Mouse (Mus musculus) brown adipose tissue, adult 24 weeks (tissue): Measurements from ENCODE around the gene Lypd6b. TPM values are rescaled to one million over a fixed set of nuclear protein-coding genes. Genes with fewer than 3 reads are reported as not detected.

Experiments
- H3K27ac ChIP-seq: fragments of 200-500 bp; replicated peaks from 2 replicates; pipeline ENCODE4 v1.5.1; 2012; ENCODE audit warnings: low read depth, mild to moderate bottlenecking, low read length
- H3K4me1 ChIP-seq: fragments of 200-500 bp; 2 replicates; pipeline ENCODE4 v1.6.1; 2012; ENCODE audit warnings: low read length, mixed read lengths; ENCODE audit not compliant: control insufficient read depth, insufficient read depth, insufficient read length
- H3K4me3 ChIP-seq: fragments of 200-500 bp; 2 replicates; pipeline ENCODE4 v1.5.1; 2012; ENCODE audit warnings: low read depth, mild to moderate bottlenecking, low read length, moderate library complexity; ENCODE audit not compliant: insufficient read depth
- polyA plus RNA-seq: library from polyadenylated mRNA; stranded (reverse); fragments of >200 nt; gene quantifications from 2 replicates; pipeline ENCODE4 v1.2.4, GENCODE M21; 2012; ENCODE audit not compliant: missing spikeins, insufficient read depth, insufficient read length

Lypd6b gene
- polyA plus RNA-seq, 1 experiment, result not detected

DNA sequence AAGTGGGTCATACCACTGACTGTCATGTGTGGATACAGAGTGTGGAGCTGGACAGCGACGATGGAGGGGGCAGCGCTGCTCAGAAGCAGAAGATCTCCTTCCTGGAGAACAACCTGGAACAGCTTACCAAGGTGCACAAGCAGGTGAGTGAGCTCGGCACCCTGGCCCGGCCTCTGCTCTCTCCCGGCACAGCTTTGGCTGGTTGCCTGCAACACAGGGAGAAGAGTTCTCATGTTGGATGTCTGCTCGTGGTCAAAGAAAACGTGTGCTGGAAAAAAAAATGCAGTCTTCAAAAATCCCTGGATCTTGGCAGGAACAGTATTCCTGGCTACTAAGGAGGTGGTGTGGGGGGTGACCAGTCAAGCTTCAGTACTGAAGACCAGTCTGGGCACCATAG, 35.3 kb upstream of the Lypd6b start:
- Histone ChIP-seq H3K27ac (no peak overlapping the region), H3K4me3 (no peak overlapping the region), H3K4me1 (no peaks in the 10 kb centered on the region)

DNA sequence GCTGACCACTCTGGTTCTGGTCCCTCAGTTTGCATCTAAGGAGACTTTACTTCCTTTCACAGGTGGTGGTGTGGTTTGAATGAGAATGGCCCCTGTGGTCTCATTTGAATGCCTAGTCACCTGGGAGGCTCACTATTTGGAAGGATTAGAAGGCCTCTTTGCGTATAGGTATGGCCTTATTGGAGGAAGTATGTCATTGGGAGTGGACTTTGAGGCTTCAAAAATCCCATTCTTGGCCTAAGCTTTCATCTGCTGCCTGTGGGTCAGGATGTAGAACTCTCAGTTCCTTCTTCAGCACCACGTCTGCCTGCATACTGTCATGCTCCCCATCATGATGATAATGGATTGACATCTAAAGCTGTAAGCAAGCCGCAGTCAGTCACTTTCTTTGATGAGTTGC, 34.4 kb upstream of the Lypd6b start:
- Histone ChIP-seq H3K4me1 (no peaks in the 10 kb centered on the region), H3K27ac (no peak overlapping the region), H3K4me3 (no peak overlapping the region)

DNA sequence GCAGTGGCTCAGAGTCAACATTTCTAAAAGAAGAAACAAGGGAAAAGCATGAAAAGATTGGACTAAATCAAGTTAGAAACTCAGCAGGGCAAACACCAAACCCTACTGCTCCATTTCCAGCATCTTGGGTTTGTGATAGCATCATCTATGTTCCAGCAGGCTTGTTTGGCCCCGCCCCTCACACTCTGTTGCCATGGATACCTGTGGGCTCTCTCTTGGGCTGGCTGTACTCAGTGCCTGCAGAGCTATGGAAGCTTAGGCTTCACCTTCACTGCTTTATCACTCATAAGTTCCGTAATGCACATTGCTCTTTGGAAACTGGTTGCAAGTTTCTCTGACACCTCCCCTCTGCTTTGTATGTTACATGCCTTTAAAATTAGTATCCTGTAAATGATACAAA, 32.4 kb upstream of the Lypd6b start:
- Histone ChIP-seq H3K27ac (no peak overlapping the region), H3K4me1 (no peaks in the 10 kb centered on the region), H3K4me3 (no peak overlapping the region)

DNA sequence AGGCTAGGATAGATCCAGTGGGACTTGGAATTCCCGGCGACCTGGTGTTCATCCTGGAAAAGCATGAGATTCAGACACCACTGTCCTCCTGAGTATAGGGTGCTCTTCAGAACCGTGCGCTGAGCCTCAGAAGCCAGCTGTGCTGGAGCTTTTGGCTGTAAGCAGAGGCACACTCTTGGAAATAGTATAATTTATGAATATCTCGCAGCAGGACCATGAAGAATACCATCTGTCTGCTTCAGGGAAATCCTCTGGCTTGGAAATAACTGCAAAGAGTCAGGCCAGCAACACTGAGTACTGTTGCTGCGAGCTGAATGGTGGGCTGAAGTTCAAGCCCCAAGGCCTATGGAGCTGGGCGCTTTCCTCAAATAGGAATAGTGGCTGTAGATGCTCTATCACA, 29.9 kb upstream of the Lypd6b start:
- no peak overlapping the region for H3K4me3 ChIP-seq
- H3K4me1 ChIP-seq, result no peaks in the 10 kb centered on the region
- H3K27ac ChIP-seq, result no peak overlapping the region

DNA sequence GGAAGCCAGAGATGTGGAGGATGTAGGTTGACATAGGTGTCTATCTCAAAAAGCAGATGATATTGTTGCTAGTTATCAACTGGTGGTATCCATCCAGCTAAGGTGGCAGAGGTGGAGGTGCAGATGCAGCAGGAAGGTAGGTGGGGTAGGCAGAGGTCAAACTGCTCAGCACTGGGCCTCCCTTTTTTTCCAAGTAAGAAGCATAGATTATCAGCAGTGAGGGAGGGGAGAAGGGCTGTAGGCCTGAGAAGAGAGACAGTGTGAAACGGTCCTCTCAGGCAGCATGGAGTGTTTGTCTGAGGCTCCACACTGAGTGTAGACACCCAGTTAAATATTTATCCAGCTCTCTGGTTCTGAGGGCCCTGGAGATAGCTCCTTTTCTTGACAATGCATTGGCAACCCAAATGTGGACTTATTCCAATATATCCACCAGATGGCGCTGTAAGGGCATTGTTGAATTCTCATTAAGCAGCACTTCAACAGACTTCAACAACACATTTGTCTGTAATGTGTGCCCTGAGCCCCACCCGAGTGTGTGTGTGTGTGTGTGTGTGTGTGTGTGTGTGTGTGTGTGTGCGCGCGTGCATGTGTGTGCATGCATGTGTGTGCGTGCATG, 23.0 kb upstream of the Lypd6b start:
- Histone ChIP-seq H3K4me1 (no peaks in the 10 kb centered on the region), H3K4me3 (no peak overlapping the region), H3K27ac (no peak overlapping the region)

DNA sequence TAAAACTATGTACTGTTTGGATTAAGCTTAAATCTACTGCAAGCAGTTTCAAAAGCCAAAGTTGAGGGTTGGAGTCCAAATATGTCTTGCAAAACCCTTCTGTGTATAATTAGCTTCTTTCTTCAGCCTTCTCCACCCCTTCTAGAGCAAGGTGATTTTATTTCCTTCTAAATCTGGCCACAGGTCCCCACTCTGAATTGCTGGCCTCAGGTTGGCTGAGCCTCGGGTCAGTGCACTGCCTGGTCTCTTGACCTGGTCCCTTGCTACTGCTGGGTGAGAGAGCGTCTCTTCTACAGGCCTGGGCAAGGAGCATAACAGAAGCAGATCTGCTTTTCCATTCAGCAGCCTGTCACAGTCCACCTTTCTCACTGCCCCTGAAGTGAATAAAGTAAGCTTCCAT, 18.6 kb upstream of the Lypd6b start:
- no peak overlapping the region for H3K27ac ChIP-seq
- no peak overlapping the region for H3K4me3 ChIP-seq
- H3K4me1 ChIP-seq, result no peaks in the 10 kb centered on the region

DNA sequence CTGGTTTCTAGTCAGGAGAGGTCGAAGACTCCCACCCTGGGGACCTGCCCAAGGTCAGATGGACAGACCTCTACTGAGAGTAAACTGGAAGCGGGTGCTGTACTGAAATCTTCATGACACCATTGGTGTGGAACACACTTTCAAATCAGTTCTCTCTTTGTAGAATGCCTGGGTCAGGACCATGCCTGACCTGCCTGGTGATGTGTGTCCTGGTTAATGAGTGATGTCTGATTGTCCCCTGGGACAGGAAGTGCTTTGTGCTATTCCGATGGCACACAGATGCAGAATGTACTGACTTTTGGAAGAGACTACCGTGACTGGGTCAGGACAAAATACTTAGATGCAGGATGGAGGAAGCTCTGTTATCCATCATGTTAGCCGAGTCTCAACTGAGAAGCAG, 17.0 kb upstream of the Lypd6b start:
- H3K27ac ChIP-seq, result no peak overlapping the region
- H3K4me3 ChIP-seq, result no peak overlapping the region
- no peaks in the 10 kb centered on the region for H3K4me1 ChIP-seq

DNA sequence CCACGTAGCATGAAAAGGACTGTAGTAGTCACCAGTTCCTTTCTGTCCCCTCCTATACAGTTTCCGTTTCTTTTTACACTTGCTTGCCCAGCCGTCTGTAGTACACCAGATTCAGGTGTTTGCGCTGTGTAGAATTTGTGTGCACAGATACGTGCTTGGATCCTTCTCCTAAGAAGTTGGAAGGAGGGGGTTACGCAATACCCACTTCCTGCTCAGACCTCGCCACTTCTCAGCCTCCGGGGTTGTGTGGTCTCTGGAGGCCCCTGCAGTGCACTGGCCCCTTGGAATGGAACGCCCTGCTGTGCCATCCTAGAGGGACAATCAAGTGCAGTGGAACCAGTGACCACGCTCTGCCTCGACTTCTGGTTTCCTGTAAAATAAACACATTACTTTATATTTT, 16.3 kb upstream of the Lypd6b start:
- Histone ChIP-seq H3K4me1 (no peaks in the 10 kb centered on the region), H3K27ac (no peak overlapping the region), H3K4me3 (no peak overlapping the region)

DNA sequence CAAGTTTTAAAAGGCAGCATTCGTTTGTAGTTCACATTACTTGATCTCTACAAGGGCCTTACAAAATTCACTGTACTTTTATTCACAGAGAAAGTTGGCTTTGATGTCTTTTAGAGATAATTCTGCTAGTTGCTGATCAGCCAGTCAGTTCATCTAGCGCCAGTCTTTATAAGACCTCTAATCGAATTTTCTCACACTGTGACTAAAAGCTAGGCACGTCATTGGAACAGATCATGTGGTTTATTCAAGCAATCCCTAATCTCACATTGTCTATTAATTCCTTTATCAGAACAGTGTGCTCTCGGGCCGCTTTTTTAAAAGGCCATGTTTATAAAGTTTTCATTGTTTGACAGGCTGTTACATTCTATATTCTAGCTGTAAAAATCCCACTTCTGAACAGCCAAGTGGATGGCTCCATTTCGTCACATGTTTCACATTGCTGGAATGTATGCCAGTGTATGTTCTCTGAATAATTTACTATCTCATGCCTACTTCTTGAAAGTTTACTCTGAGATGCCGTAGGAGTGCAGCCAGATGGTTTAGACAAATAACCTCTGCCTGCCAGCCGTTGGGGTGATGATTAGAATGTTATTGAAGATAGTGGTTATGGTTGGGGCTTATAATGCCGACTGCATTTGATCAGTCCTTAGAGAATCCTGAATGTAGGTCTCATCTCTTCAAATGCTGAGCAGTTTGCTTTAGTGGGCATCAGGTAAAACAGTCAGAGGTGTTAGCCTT, 14.1 kb upstream of the Lypd6b start:
- Histone ChIP-seq H3K4me3 (no peak overlapping the region), H3K4me1 (no peaks in the 10 kb centered on the region)

DNA sequence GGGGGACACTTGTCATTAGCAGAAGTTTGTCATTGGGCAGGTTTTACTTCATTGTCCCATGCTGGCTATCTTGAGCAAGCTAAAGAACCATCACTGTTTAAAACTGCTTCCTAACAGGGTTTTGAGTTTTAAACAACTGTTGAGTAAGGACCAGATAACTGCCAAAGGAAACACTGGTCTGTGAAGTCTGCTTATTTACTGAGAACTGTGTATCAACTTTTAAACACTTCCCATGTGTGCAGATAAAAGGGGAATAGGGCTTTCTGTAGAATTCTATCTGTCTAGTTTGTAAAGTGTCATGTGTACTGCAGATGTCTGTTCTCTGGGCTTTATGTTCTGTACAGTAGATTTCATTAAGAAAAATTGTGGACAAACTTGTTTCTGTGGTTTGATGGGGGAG, 13.3 kb upstream of the Lypd6b start:
- Histone ChIP-seq H3K4me1 (no peaks in the 10 kb centered on the region), H3K27ac (no peak overlapping the region), H3K4me3 (no peak overlapping the region)

More for the DNA sequence above, 14.1 kb upstream of the Lypd6b start:
- H3K27ac ChIP-seq, result no peak overlapping the region

DNA sequence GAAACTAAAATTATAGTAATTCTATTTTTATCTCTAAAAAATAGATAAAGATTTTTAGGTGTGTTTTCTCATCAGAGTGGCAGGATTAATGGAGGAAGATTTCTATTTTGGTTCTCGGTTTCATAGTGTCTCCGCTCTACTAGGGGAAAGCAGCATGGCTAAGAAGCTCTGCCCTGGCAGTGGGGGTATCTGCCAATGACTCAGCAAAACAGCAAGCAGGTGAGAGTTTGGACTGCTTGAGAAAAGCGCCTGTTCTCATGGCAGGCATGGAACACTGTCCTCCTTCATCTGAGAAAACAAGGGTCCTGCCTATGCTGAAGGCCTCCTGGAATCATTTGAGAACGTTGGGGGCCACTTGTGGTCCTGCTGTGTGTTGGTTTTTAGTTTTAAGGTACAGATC, 12.3 kb upstream of the Lypd6b start:
- Histone ChIP-seq H3K4me3 (no peak overlapping the region), H3K27ac (no peak overlapping the region), H3K4me1 (no peaks in the 10 kb centered on the region)

DNA sequence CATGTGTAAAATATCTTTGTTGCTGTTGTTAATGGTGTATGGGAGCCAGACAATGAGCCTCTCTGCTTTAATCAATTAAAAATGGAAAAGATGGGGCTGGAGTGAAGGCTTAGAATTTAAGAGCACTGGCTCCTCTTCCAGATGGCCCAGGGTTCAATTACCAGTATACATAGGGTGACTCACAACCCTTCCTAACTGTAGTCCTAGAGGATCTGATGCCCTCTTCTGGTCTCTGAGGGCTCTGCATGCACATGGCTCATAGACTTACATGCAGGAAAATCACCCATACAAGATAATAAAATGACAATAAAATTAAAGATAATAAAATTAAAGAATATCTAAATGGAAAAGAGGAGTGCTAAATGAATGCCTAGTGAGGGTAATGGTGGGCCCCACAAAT, 11.8 kb upstream of the Lypd6b start:
- no peak overlapping the region for H3K4me3 ChIP-seq
- no peak overlapping the region for H3K27ac ChIP-seq
- H3K4me1 ChIP-seq, result no peaks in the 10 kb centered on the region

DNA sequence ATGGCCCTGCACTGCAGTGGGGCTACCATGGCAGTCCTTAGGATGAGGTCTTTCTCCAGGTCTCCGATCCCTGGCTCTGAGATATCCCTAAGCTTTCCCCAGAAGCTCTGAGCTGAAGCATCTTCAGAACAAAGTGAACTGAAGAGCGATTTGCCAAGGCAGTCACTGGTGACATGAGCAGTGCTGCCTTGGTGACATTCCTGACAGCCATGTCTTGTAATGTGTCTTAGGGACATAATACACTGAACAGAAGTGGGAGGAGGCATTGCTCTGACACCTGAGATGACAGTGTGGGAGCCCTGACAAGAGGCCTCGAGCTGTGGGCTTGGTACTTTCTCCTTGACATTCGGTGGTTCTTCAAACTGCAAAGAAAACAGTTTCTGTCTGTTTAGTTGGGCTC, 11.1 kb upstream of the Lypd6b start:
- H3K4me1 ChIP-seq, result no peaks in the 10 kb centered on the region
- no peak overlapping the region for H3K4me3 ChIP-seq
- H3K27ac ChIP-seq, result no peak overlapping the region

DNA sequence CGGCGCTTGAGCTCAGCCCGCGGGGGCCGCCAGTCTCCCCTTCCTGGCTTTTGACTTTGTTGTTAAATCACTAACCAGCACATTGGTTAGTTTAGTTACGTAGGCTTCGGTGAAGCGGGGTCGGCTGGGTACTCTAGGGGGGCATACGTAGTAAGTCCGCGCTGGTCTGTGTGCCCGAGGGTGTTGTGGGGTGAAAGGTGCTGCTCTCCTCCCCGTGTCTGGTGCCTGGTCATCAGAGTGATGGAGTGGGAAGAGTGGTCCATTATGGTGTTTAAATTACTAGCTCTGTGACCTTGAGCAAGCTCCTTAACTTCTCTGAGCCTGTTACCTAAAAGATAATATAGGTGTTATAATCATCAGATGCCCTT, 547 bp downstream of the Lypd6b start:
- Histone ChIP-seq H3K27ac (no peak overlapping the region), H3K4me3 (peak overlapping the region; percentile 42), H3K4me1 (no peaks in the 10 kb centered on the region; the same call in 1 of the 2 replicates)

DNA sequence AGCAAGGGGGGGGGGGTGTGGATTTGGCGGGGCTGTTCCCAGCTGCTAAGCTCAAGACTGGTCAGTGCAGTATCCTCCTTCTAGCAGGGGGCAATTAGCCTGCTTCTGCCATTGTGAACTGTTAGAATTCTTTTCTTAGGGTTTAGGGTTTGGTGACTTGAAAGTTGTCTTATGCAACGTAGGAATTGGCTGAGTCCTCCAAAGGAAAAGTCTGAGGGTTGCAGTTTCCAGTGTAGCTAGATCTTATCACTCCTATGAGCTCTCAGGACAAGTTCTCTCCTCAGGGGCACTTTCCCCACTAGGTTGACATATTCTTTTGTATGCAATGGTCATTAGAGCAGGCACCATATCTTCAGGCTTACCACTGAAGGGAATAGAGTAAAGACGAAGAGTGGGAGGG, 1.2 kb downstream of the Lypd6b start:
- no peak overlapping the region for H3K4me3 ChIP-seq
- no peaks in the 10 kb centered on the region; the same call in 1 of the 2 replicates for H3K4me1 ChIP-seq
- H3K27ac ChIP-seq, result no peak overlapping the region

DNA sequence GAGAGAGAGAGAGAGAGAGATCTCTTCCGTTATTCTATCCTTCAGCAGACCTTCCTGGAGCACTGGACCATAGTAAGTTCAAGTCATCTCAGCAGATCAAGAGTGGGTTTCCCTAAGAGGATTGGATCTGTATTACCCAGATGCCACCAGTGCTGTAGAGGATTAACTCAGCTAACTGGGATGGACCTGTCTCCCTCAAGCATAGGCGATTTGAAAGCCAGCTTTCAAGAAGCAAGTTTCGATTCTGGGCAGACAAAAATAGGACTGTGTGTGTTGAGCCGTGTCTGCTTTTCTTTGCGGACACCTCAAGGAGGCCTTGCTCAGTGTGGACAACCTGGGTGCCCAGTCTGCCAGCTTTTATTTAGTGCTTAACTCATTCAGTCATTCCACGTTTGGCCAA, 1.6 kb downstream of the Lypd6b start:
- no peak overlapping the region for H3K4me3 ChIP-seq
- H3K4me1 ChIP-seq, result no peaks in the 10 kb centered on the region; the same call in 1 of the 2 replicates
- no peak overlapping the region for H3K27ac ChIP-seq
